Mouse (Mus musculus) liver, adult 2 months (tissue): ENCODE data around the gene Gm3250.
"Not testable (repeated sequence)": the region's sequence is repeated elsewhere in the genome, so short reads cannot be mapped to it uniquely, and the experiment has no call there.

ENCODE experiments used
- CTCF ChIP-seq: fragments of 200-500 bp; IDR thresholded peaks from 2 replicates; pipeline ENCODE4 v1.5.1; 2011; ENCODE audit warnings: low read depth, low read length, control low read depth
- POLR2A ChIP-seq: fragments of 200-500 bp; IDR thresholded peaks from 2 replicates; pipeline ENCODE4 v1.6.1; 2011; ENCODE audit warnings: low read length, control low read depth; ENCODE audit not compliant: insufficient read depth; ENCODE audit errors: extremely low read depth

GRCm38 (mm10) chr10:77783396-77783795, 1.1 kb upstream of the Gm3250 start:
- TF ChIP-seq CTCF, POLR2A: not testable (repeated sequence)
